Mouse (Mus musculus) thymus, adult 2 months (tissue): ENCODE measurements at regions not wholly inside any gene's neighbourhood (a gene's known extent, or its start where the extent isn't known, plus 50 kb on each side); places are given as distances from the start of the nearest gene placed in this dataset.

Experiments used
- CTCF ChIP-seq: fragments of 200-500 bp; IDR thresholded peaks from 2 replicates; pipeline ENCODE4 v1.5.1; 2012; ENCODE audit warnings: mild to moderate bottlenecking, control low read depth, low read length, moderate library complexity, borderline replicate concordance; ENCODE audit not compliant: control insufficient read depth, poor library complexity, insufficient read depth; ENCODE audit errors: extremely low read depth
- POLR2A ChIP-seq: fragments of 200-500 bp; IDR thresholded peaks from 2 replicates; pipeline ENCODE4 v1.6.1; 2012; ENCODE audit warnings: mild to moderate bottlenecking, low read length, control low read depth, moderate library complexity; ENCODE audit not compliant: control insufficient read depth, poor library complexity, insufficient read depth; ENCODE audit errors: extremely low read depth

- TF ChIP-seq CTCF (no peak), POLR2A (no peak)
These were observed 69.8 kb upstream of the Grik3 start for GRCm38 (mm10) chr4:125420561-125421241.
